Mouse (Mus musculus) hindbrain, embryonic 14.5 days (tissue): ENCODE measurements around the gene Ndufc1. TPM values are rescaled to one million over a fixed set of nuclear protein-coding genes. Genes with fewer than 3 reads are reported as not detected.
A peak's percentile ranks its signal among the peaks of the same experiment; 100 is the strongest.
"Not testable (repeated sequence)": the region's sequence is repeated elsewhere in the genome, so short reads cannot be mapped to it uniquely, and the experiment has no call there.

ENCODE experiments used
- ATAC-seq: fragments of 200-750 bp; cut with Nextera tagmentation; 2 replicates; pipeline ENCODE4 v1.8.0; 2017; ENCODE audit warnings: moderate number of reproducible peaks, mild to moderate bottlenecking, moderate TSS enrichment, moderate library complexity; ENCODE audit not compliant: low FRiP score
- DNase-seq: peaks from one replicate; pipeline ENCODE4 v3.0.0-alpha.2; 2015; ENCODE audit warnings: low spot score
- H3K27ac ChIP-seq: fragments of 300-500 bp; sonication (generic); 2 replicates; pipeline ENCODE4 v1.5.1; 2014; ENCODE audit warnings: mild to moderate bottlenecking, moderate library complexity
- H3K27me3 ChIP-seq: fragments of 300-500 bp; sonication (generic); 2 replicates; pipeline ENCODE4 v1.6.1; 2014; ENCODE audit warnings: mild to moderate bottlenecking, low read length, mixed read lengths; ENCODE audit not compliant: control insufficient read depth, insufficient read depth
- H3K36me3 ChIP-seq: fragments of 300-500 bp; sonication (generic); replicated peaks from 2 replicates; pipeline ENCODE4 v1.6.1; 2014; ENCODE audit not compliant: control insufficient read depth, insufficient read depth
- H3K4me1 ChIP-seq: fragments of 300-500 bp; sonication (generic); replicated peaks from 2 replicates; pipeline ENCODE4 v1.6.1; 2014; ENCODE audit warnings: antibody characterized with exemption, low read length, mixed read lengths; ENCODE audit not compliant: control insufficient read depth, insufficient read depth
- H3K4me2 ChIP-seq: fragments of 300-500 bp; sonication (generic); replicated peaks from 2 replicates; pipeline ENCODE4 v1.6.1; 2014; ENCODE audit warnings: mild to moderate bottlenecking, moderate library complexity
- H3K4me3 ChIP-seq: fragments of 300-500 bp; sonication (generic); replicated peaks from 2 replicates; pipeline ENCODE4 v1.5.1; 2014; ENCODE audit warnings: mild to moderate bottlenecking, low read length
- H3K9ac ChIP-seq: fragments of 300-500 bp; sonication (generic); 2 replicates; pipeline ENCODE4 v1.6.1; 2014
- H3K9me3 ChIP-seq: fragments of 300-500 bp; sonication (generic); 2 replicates; pipeline ENCODE4 v1.6.1; 2016; ENCODE audit warnings: low read length; ENCODE audit not compliant: control insufficient read depth
- WGBS: fragments of 180-500 bp; shearing (Covaris S2); extraction: QIAGEN DNeasy Blood & Tissue Kit; methylation state at CpG from one replicate; pipeline ENCODE4 v1.1.7; 2014; 5-methylcytosine and 5-hydroxymethylcytosine counted together
- polyA plus RNA-seq: library from polyadenylated mRNA; unstranded; fragments of >200 nt; fragmentation: Nextera tagmentation; extraction: Ambion mirVana; gene quantifications from 2 replicates; pipeline ENCODE4 v1.2.1, GENCODE M21; 2014

The Ndufc1 gene
- polyA plus RNA-seq, 1 experiment from 2014 or later, result 914 TPM

DNA sequence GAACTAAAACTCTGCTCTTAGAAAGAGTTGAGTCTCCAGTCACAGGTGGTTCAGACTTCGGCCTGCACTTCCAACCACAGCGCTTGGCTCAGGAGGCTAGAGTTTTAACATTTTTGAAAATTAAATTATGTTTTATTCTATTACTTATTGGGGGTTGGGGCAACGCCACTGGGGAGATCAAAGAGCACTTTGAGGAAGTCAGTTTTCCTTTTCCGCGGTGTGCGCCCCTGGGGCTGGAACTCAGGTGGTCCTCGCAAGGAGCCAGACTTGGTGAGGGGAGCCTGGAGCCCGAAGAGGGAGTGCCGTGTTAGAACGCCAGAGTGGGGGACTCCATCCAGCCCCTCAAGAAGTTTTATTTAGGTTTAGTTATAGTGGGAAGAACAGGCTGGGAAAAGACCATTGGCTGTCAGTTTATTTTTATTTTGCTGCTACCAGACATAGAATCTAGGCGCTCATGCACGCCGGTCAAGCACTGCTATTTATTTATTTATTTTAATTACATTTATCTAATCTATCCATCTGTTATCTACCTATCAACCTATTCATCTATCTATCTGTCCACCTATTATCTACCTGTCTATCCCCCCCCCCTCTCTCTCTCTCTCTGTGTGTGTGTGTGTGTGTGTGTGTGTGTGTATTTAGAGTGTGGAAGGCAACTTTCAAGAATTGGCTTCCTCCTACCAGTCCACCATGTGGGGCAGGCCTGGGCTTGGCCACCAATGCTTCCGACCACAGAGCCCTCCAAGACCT, 49.1 kb downstream of the Ndufc1 start:
- H3K36me3 ChIP-seq, result no peaks in the 10 kb centered on the region
- no peak overlapping the region for H3K4me3 ChIP-seq
- 29% methylated on average over 14 of the region's 14 CpGs for WGBS
- no peak overlapping the region for H3K27ac ChIP-seq
- 0 out of 2 replicates have a peak, but pooled peaks cover 3% of the 10 kb centered on the region for H3K4me1 ChIP-seq
- H3K27me3 ChIP-seq, result peaks cover 24% of the 10 kb centered on the region
- 0 out of 2 replicates have a peak overlapping the region, but pooled peaks have one; percentile 53 for H3K4me2 ChIP-seq
- no peaks in the 10 kb centered on the region for H3K9me3 ChIP-seq
- no peak overlapping the region for H3K9ac ChIP-seq
- ATAC-seq, result no peak
- no peak for DNase-seq

DNA sequence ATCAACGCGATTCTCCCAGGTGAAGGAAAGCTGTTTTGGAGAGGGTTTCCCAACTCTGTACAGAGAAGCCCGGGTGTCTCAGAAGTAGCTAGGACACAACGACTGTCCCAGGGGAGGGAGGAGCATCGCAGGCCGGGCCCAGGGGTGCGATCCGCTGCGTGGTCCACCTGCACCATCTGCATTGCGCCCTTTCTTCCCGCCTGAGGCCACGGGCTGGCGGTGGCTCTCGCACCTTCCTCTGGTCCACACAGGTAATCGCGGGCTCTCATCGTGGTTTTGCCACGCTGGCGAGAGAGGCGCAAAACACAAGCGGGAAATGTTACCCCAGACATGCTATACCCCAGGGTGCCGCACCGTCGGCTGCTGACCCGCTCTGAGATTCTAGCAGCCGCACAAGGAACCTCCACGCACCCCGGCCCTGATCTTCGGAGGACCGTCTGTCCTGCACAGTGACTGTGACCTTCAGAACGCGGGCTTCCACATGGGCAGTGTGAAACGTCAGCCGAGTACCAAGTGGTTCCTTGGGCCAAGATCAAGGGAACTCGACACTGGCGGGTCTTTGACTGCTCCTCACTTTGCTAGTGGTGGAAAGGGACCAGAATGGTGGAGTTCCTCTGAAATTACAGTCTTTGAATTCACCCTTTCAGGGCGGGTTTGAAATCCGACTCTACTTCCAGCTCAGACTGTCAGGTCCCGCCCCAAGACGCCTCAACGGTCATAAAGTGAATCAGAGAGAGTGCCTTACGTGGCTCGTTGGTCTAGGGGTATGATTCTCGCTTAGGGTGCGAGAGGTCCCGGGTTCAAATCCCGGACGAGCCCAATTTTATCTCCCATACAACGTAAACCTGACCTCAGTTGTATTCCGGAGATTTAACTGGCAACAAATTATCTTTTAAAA, 49.9 kb downstream of the Ndufc1 start:
- Histone ChIP-seq H3K36me3 (no peaks in the 10 kb centered on the region), H3K9ac (peak overlapping the region; percentile 31), H3K4me2 (peak overlapping the region; percentile 53), H3K27me3 (peaks cover 24% of the 10 kb centered on the region), H3K27ac (no peak overlapping the region), H3K4me1 (no peaks in the 10 kb centered on the region), H3K9me3 (no peaks in the 10 kb centered on the region), H3K4me3 (peak overlapping the region; percentile 36)
- peak; percentile 55 for ATAC-seq
- WGBS, result under 1% methylated on average over 50 of the region's 50 CpGs
- peak; percentile 72 for DNase-seq

DNA sequence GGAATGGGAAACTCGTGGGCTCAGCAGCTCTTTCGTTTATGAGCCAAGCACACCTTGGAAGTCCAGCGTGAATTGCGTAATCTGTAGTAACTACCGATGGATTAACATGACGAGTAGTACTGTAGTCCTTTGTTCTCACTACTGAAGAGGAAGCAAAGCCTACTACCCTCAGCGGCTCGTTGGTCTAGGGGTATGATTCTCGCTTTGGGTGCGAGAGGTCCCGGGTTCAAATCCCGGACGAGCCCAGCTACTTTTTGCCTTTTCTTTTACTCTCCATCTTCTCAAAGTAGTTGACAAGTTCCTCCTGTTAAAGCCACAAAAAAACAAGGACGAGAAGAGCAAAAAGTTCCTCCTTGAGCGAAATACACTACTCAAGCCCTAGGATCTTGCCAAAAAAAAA, 50.6 kb downstream of the Ndufc1 start:
- WGBS, result under 1% methylated on average over 15 of the region's 15 CpGs

DNA sequence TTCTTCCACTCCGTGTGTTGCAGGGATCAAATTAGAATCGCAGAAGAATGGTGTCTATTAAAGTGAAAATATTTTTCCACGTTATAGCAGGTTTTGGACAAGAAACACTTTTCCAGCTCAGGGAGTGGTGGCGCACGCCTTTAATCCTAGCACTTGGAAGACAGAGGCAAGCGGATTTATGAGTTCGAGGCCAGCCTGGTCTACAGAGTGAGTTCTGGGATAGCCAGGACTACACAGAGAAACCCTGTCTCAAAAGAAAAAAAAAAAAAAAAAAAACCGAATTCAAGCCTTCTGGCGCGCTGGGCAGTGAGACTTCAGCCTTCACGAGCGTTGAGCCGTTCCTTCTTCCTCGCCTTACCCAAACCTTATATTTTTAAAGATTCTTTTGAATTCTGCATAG, 51.2 kb downstream of the Ndufc1 start:
- no peak for DNase-seq
- Histone ChIP-seq H3K4me1 (no peaks in the 10 kb centered on the region), H3K9ac (no peak overlapping the region), H3K4me2 (peak overlapping the region; percentile 53; the same call in 1 of the 2 replicates), H3K36me3 (no peaks in the 10 kb centered on the region), H3K4me3 (peak overlapping the region; percentile 36; the same call in 1 of the 2 replicates), H3K27ac (no peak overlapping the region), H3K9me3 (no peaks in the 10 kb centered on the region), H3K27me3 (peaks cover 24% of the 10 kb centered on the region)
- ATAC-seq, result no peak
- 12% methylated on average over 14 of the region's 14 CpGs for WGBS

More for the DNA sequence above, 50.6 kb downstream of the Ndufc1 start:
- H3K9ac ChIP-seq, result no peak overlapping the region
- no peaks in the 10 kb centered on the region for H3K4me1 ChIP-seq
- DNase-seq (peak; percentile 74), ATAC-seq (peak; percentile 35; the same call in 1 of the 2 replicates)
- H3K27ac ChIP-seq, result no peak overlapping the region
- no peaks in the 10 kb centered on the region for H3K9me3 ChIP-seq
- H3K27me3 ChIP-seq, result peaks cover 24% of the 10 kb centered on the region
- peak overlapping the region; percentile 36 for H3K4me3 ChIP-seq
- peak overlapping the region; percentile 53 for H3K4me2 ChIP-seq
- H3K36me3 ChIP-seq, result no peaks in the 10 kb centered on the region

DNA sequence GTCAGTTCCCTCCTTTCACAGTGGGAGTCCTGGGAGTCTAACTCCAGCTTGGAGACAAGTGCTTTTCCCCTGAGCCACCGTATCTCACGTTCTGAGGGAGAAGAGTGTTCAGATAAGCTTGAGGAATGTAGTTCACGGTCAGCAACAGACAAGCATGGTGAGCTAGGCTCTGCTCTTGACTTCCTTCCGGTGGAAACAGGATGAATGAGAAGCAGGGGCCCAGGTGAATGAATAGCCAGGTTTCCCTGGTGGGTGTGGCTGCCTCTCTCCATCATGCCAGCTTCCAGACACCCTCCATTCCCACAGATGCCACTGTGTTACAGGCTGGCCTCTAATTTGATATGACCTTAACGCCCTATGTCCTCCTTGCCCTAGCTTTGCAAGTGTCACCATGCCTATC, 51.7 kb downstream of the Ndufc1 start:
- Histone ChIP-seq H3K4me2 (no peak overlapping the region), H3K27ac (no peak overlapping the region), H3K9me3 (no peaks in the 10 kb centered on the region), H3K27me3 (peaks cover 24% of the 10 kb centered on the region), H3K36me3 (no peaks in the 10 kb centered on the region), H3K4me1 (no peaks in the 10 kb centered on the region), H3K4me3 (no peak overlapping the region), H3K9ac (no peak overlapping the region)
- DNase-seq (no peak), ATAC-seq (no peak)
- 51% methylated on average over 5 of the region's 5 CpGs for WGBS

DNA sequence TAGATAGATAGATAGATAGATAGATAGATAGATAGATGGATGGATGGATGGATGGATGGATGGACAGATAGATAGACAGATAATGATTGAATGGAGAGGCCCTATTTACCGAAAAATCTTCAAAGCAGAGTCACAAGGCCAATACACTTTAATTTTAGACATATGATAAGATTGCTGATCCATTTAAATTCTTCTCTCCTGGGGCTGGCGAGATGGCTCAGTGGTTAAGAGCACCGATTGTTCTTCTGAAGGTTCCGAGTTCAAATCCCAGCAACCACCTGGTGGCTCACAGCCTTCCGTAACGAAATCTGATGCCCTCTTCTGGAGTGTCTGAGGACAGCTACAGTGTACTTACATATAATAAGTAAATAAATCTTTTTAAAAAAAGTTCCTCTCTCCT, 53.8 kb downstream of the Ndufc1 start:
- H3K27me3 ChIP-seq, result peaks cover 23% of the 10 kb centered on the region
- DNase-seq, H3K4me2 ChIP-seq, ATAC-seq, H3K9ac ChIP-seq, H3K27ac ChIP-seq, H3K9me3 ChIP-seq, H3K4me3 ChIP-seq, H3K36me3 ChIP-seq, H3K4me1 ChIP-seq: not testable (repeated sequence)
- WGBS, result 93% methylated on average over 6 of the region's 6 CpGs

Other genes starting within 250 kb of the Ndufc1 start
- 38.3 and 39.4 TPM in 2 replicates for gene Noct, start 184.5 kb downstream of the Ndufc1 start, polyA plus RNA-seq
- gene Elf2, start 68.3 kb downstream of the Ndufc1 start, polyA plus RNA-seq, result 29.0 and 35.0 TPM in 2 replicates
- 0.16 and 1.3 TPM in 2 replicates for gene Mgarp, start 12.2 kb downstream of the Ndufc1 start, polyA plus RNA-seq
- 35.7 and 38.8 TPM in 2 replicates for gene Naa15, start 6.2 kb upstream of the Ndufc1 start, polyA plus RNA-seq
- gene Rab33b, start 74.9 kb upstream of the Ndufc1 start, polyA plus RNA-seq, result 26.6 and 29.9 TPM in 2 replicates
- 2.7 and 2.9 TPM in 2 replicates for gene Setd7, start 151.9 kb upstream of the Ndufc1 start, polyA plus RNA-seq